Mouse (Mus musculus): ENCODE data around the gene Gm28043.

The Gm28043 gene

GRCm38 (mm10) chr17:29678526-29678925 lies 63.9 kb downstream of the Gm28043 start:
- no peak for ATAC-seq (ENCODE audit: insufficient number of reproducible peaks, low FRiP score, low TSS enrichment)

- ATAC-seq (ENCODE audit: insufficient number of reproducible peaks, low FRiP score, low TSS enrichment), result no peak
Observed at GRCm38 (mm10) chr17:29679038-29679767, 64.5 kb downstream of the Gm28043 start.

GRCm38 (mm10) chr17:29680174-29680573 lies 65.5 kb downstream of the Gm28043 start:
- peak; percentile 92 for ATAC-seq (ENCODE audit: insufficient number of reproducible peaks, low FRiP score, low TSS enrichment)

- no peak for ATAC-seq (ENCODE audit: insufficient number of reproducible peaks, low FRiP score, low TSS enrichment)
Observed at GRCm38 (mm10) chr17:29680921-29681320, 66.2 kb downstream of the Gm28043 start.

GRCm38 (mm10) chr17:29681669-29682068 lies 67.0 kb downstream of the Gm28043 start:
- ATAC-seq (ENCODE audit: insufficient number of reproducible peaks, low FRiP score, low TSS enrichment), result no peak

- ATAC-seq (ENCODE audit: insufficient number of reproducible peaks, low FRiP score, low TSS enrichment), result no peak
Observed at GRCm38 (mm10) chr17:29682261-29682660, 67.6 kb downstream of the Gm28043 start.

- no peak for ATAC-seq (ENCODE audit: insufficient number of reproducible peaks, low FRiP score, low TSS enrichment)
Observed at GRCm38 (mm10) chr17:29683127-29683526, 68.5 kb downstream of the Gm28043 start.

- ATAC-seq (ENCODE audit: insufficient number of reproducible peaks, low FRiP score, low TSS enrichment), result no peak
Observed at GRCm38 (mm10) chr17:29684275-29684674, 69.6 kb downstream of the Gm28043 start.

- no peak for ATAC-seq (ENCODE audit: insufficient number of reproducible peaks, low FRiP score, low TSS enrichment)
Observed at GRCm38 (mm10) chr17:29686771-29687170, 72.1 kb downstream of the Gm28043 start.

- no peak for ATAC-seq (ENCODE audit: insufficient number of reproducible peaks, low FRiP score, low TSS enrichment)
Observed at GRCm38 (mm10) chr17:29687373-29687772, 72.7 kb downstream of the Gm28043 start.

GRCm38 (mm10) chr17:29688610-29689009 lies 73.9 kb downstream of the Gm28043 start:
- peak; percentile 31; the same call in 1 of the 2 replicates for ATAC-seq (ENCODE audit: insufficient number of reproducible peaks, low FRiP score, low TSS enrichment)

- ATAC-seq (ENCODE audit: insufficient number of reproducible peaks, low FRiP score, low TSS enrichment), result no peak
Observed at GRCm38 (mm10) chr17:29690257-29690656, 75.6 kb downstream of the Gm28043 start.

- ATAC-seq (ENCODE audit: insufficient number of reproducible peaks, low FRiP score, low TSS enrichment), result no peak
Observed at GRCm38 (mm10) chr17:29692827-29693226, 78.2 kb downstream of the Gm28043 start.

- ATAC-seq (ENCODE audit: insufficient number of reproducible peaks, low FRiP score, low TSS enrichment), result no peak
Observed at GRCm38 (mm10) chr17:29693571-29693970, 78.9 kb downstream of the Gm28043 start.

- ATAC-seq (ENCODE audit: insufficient number of reproducible peaks, low FRiP score, low TSS enrichment), result no peak
Observed at GRCm38 (mm10) chr17:29694516-29694915, 79.8 kb downstream of the Gm28043 start.

- ATAC-seq (ENCODE audit: insufficient number of reproducible peaks, low FRiP score, low TSS enrichment), result no peak
Observed at GRCm38 (mm10) chr17:29696940-29697339, 82.3 kb downstream of the Gm28043 start.

GRCm38 (mm10) chr17:29698421-29698820 lies 83.7 kb downstream of the Gm28043 start:
- no peak for ATAC-seq (ENCODE audit: insufficient number of reproducible peaks, low FRiP score, low TSS enrichment)

- no peak for ATAC-seq (ENCODE audit: insufficient number of reproducible peaks, low FRiP score, low TSS enrichment)
Observed at GRCm38 (mm10) chr17:29700573-29700972, 85.9 kb downstream of the Gm28043 start.

- ATAC-seq (ENCODE audit: insufficient number of reproducible peaks, low FRiP score, low TSS enrichment), result no peak
Observed at GRCm38 (mm10) chr17:29702938-29703710, 88.4 kb downstream of the Gm28043 start.

GRCm38 (mm10) chr17:29704781-29705180 lies 90.1 kb downstream of the Gm28043 start:
- peak; percentile 41; the same call in 1 of the 2 replicates for ATAC-seq (ENCODE audit: insufficient number of reproducible peaks, low FRiP score, low TSS enrichment)

GRCm38 (mm10) chr17:29705881-29706280 lies 91.2 kb downstream of the Gm28043 start:
- ATAC-seq (ENCODE audit: insufficient number of reproducible peaks, low FRiP score, low TSS enrichment), result no peak

Data from cerebellum, adult (tissue).